Mouse (Mus musculus): ENCODE measurements around the gene Atp2b1. TPM values are rescaled to one million over a fixed set of nuclear protein-coding genes. Genes with fewer than 3 reads are reported as not detected.

Gene Atp2b1
- polyA plus RNA-seq, 1 experiment from 2014 or later = 90.4 TPM

GRCm38 (mm10) chr10:99062546-99062945 is 148.3 kb downstream of the Atp2b1 start:
- H3K9me3 ChIP-seq = no peaks in the 10 kb centered on the region
- H3K4me1 ChIP-seq (replicated peaks) = no peaks in the 10 kb centered on the region
- H3K27ac ChIP-seq = no peak overlapping the region
- 88% methylated on average over 5 of the region's 5 CpGs for WGBS
- no peak for DNase-seq (ENCODE audit: low spot score)
- no peaks in the 10 kb centered on the region for H3K27me3 ChIP-seq (ENCODE audit: insufficient read depth, poor library complexity, severe bottlenecking)
- no peaks in the 10 kb centered on the region for H3K36me3 ChIP-seq
- no peak overlapping the region for H3K4me3 ChIP-seq

Other genes with a start within 250 kb of the Atp2b1 start
- gene Poc1b, start 192.6 kb downstream of the Atp2b1 start, polyA plus RNA-seq (2016; fragmentation: Nextera tagmentation; extraction: Ambion mirVana) = 27.6 and 33.4 TPM in 2 replicates
- gene Galnt4, start 193.8 kb downstream of the Atp2b1 start, polyA plus RNA-seq (2016; fragmentation: Nextera tagmentation; extraction: Ambion mirVana) = 3.5 and 4.4 TPM in 2 replicates
- gene Phxr2, start 211.9 kb downstream of the Atp2b1 start, polyA plus RNA-seq (2016; fragmentation: Nextera tagmentation; extraction: Ambion mirVana) = 0.24 TPM in 1 of 2 replicates, not detected in the other

Measured in hindbrain, embryonic 10.5 days (tissue).